Mouse (Mus musculus): ENCODE data around the gene Cenpt. TPM values are rescaled to one million over a fixed set of nuclear protein-coding genes. Genes with fewer than 3 reads are reported as not detected.

The Cenpt gene
- total RNA-seq, 4 experiments from 2014 or later: 14.4 to 17.8 (median 16.0) TPM

GRCm38 (mm10) chr8:105807766-105808165 is 45.3 kb downstream of the Cenpt start:
- no peak for DNase-seq (ENCODE audit: low spot score in 2 of 2)

- no peak for DNase-seq (ENCODE audit: low spot score in 2 of 2)
Observed at GRCm38 (mm10) chr8:105805964-105806363, 47.1 kb downstream of the Cenpt start.

GRCm38 (mm10) chr8:105805346-105805745 is 47.7 kb downstream of the Cenpt start:
- DNase-seq (ENCODE audit: low spot score in 2 of 2): no peak

GRCm38 (mm10) chr8:105804797-105805196 is 48.3 kb downstream of the Cenpt start:
- DNase-seq (ENCODE audit: low spot score in 2 of 2): no peak

- no peak for DNase-seq (ENCODE audit: low spot score in 2 of 2)
Observed at GRCm38 (mm10) chr8:105801153-105801904, 51.7 kb downstream of the Cenpt start.

GRCm38 (mm10) chr8:105799091-105799812 is 53.8 kb downstream of the Cenpt start:
- no peak for DNase-seq (ENCODE audit: low spot score in 2 of 2)

GRCm38 (mm10) chr8:105798408-105798807 is 54.7 kb downstream of the Cenpt start:
- DNase-seq (ENCODE audit: low spot score in 2 of 2): no peak

- DNase-seq (ENCODE audit: low spot score in 2 of 2): no peak
Observed at GRCm38 (mm10) chr8:105795785-105796184, 57.3 kb downstream of the Cenpt start.

Other genes starting within 250 kb of the Cenpt start
- gene Ripor1, start 248.0 kb downstream of the Cenpt start, total RNA-seq (2022): 10 to 100 TPM; 65.5 to 70.5 (median 67.3) TPM
- gene Ctcf, start 216.7 kb downstream of the Cenpt start, total RNA-seq (2022): 10 to 100 TPM; 65.3 to 80.8 (median 68.8) TPM
- gene Agrp, start 215.9 kb downstream of the Cenpt start, total RNA-seq (2022): not detected
- gene Carmil2, start 167.0 kb downstream of the Cenpt start, total RNA-seq (2022): 10 to 100 TPM; 57.2 to 62.8 (median 58.3) TPM
- 10 to 100 TPM; 49.0 to 53.8 (median 50.9) TPM for gene Acd, start 152.2 kb downstream of the Cenpt start, total RNA-seq (2022)
- gene Pard6a, start 152.1 kb downstream of the Cenpt start, total RNA-seq (2022): 10 to 100 TPM; 34.7 to 42.3 (median 39.2) TPM
- under 1 TPM in 2 of 4 experiments, not detected in 2; 0.44 to 0.46 TPM for gene 4933405L10Rik, start 145.6 kb downstream of the Cenpt start, total RNA-seq (2022)
- 10 to 100 TPM in 1 of 4 experiments, 1 to 10 TPM in 3; 9.0 to 11.2 (median 9.3) TPM for gene Enkd1, start 145.1 kb downstream of the Cenpt start, total RNA-seq (2022)
- gene Gfod2, start 94.6 kb downstream of the Cenpt start, total RNA-seq (2022): 10 to 100 TPM; 14.5 to 21.4 (median 18.3) TPM
- 10 to 100 TPM; 20.1 to 24.4 (median 22.4) TPM for gene Ranbp10, start 25.9 kb downstream of the Cenpt start, total RNA-seq (2022)
- under 1 TPM in 1 of 4 experiments, not detected in 3; 0.16 TPM for gene Tsnaxip1, start 25.5 kb downstream of the Cenpt start, total RNA-seq (2022)
- 10 to 100 TPM; 36.8 to 41.5 (median 37.4) TPM for gene Thap11, start 1.9 kb upstream of the Cenpt start, total RNA-seq (2022)
- 10 to 100 TPM; 19.8 to 39.6 (median 23.2) TPM for gene Nutf2, start 7.3 kb upstream of the Cenpt start, total RNA-seq (2022)
- 10 to 100 TPM; 56.5 to 64.4 (median 62.9) TPM for gene Edc4, start 27.6 kb upstream of the Cenpt start, total RNA-seq (2022)
- 1 to 10 TPM; 4.3 to 5.6 (median 4.9) TPM for gene Nrn1l, start 40.3 kb upstream of the Cenpt start, total RNA-seq (2022)
- gene Pskh1, start 47.2 kb upstream of the Cenpt start, total RNA-seq (2022): 10 to 100 TPM in 1 of 4 experiments, 1 to 10 TPM in 3; 8.5 to 11.2 (median 9.1) TPM
- 1 to 10 TPM in 1 of 4 experiments, under 1 TPM in 2, not detected in 1; 0.67 to 1.2 (median 0.98) TPM for gene Ctrl, start 80.6 kb upstream of the Cenpt start, total RNA-seq (2022)
- gene Psmb10, start 85.2 kb upstream of the Cenpt start, total RNA-seq (2022): 10 to 100 TPM; 82.5 to 92.6 (median 90.1) TPM
- 10 to 100 TPM; 19.5 to 27.1 (median 23.5) TPM for gene Lcat, start 90.1 kb upstream of the Cenpt start, total RNA-seq (2022)
- 10 to 100 TPM; 18.8 to 23.8 (median 20.6) TPM for gene Slc12a4, start 112.8 kb upstream of the Cenpt start, total RNA-seq (2022)
- under 1 TPM in 1 of 4 experiments, not detected in 3; 0.23 TPM for gene Dpep3, start 126.2 kb upstream of the Cenpt start, total RNA-seq (2022)
- gene Dus2, start 138.1 kb upstream of the Cenpt start, total RNA-seq (2022): 10 to 100 TPM; 18.0 to 23.1 (median 20.5) TPM
- gene Dpep2nb, start 152.7 kb upstream of the Cenpt start, total RNA-seq (2022): under 1 TPM in 1 of 4 experiments, not detected in 3; 0.57 TPM
- gene Ddx28, start 158.6 kb upstream of the Cenpt start, total RNA-seq (2022): 10 to 100 TPM; 13.9 to 16.8 (median 14.8) TPM
- 10 to 100 TPM; 12.9 to 15.5 (median 14.7) TPM for gene Nfatc3, start 205.6 kb upstream of the Cenpt start, total RNA-seq (2022)